9 mouse cellular contexts compared by ENCODE assay signal in the genomic region with DNA sequence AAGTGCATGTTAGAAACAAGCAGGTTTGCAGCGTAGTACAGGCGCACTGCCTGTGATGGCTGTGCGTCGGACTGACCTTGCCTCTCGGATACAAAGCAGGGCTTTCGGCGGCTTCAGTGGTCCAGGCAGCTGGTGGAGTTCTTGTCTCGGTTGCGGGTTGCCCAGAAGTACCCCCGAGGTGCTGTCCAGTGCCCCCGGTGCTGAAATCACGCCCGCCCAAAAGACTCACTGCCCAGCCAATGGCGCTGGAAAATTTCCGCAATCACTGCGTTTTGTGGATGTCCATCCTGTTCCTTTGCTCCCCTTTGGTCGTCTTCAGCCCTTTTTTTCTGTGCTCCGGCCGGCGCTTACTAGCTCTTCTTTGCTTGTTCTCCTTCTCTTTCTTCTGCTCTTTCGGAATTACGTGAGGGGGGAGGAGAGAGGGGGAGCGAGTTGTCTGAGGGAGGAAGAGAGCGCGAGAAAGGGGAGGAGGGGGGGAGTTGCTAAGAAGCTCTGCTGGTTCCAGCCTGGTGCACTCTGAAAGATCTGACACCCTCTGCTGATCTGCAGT. TPM values are rescaled to one million over a fixed set of nuclear protein-coding genes. Genes with fewer than 3 reads are reported as not detected.
A peak's percentile ranks its signal among the peaks of the same experiment; 100 is the strongest.
DNase-seq lines count a peak whose midpoint lies in the region; ATAC-seq lines count a peak whose summit lies in the region.
"Had no signal": no experiment of that assay in that cellular context is flagged by ENCODE, and none has a peak within 500 bp of the region (broad histone marks: within the 10 kb centered on the region; RNA-seq: fewer than 3 reads in every experiment).

Gene Slitrk1, minus strand, starts transcription at position 445 of the 550 bp plus-strand sequence.

- peak within 1 kb of the TSS; percentile 68 for H3K4me2 ChIP-seq in embryonic facial prominence, embryonic 15.5 days (replicated peaks)
- H3K4me2 ChIP-seq in hindbrain, embryonic 11.5 days (replicated peaks; ENCODE audit: low read depth, low read length), result peak within 1 kb of the TSS; percentile 84

- H3K9ac ChIP-seq in embryonic facial prominence, embryonic 15.5 days, result no peak within 1 kb of the TSS
- peak within 1 kb of the TSS; percentile 71 for H3K9ac ChIP-seq in hindbrain, embryonic 11.5 days (ENCODE audit: low read depth, low read length)

- no peak within 1 kb of the TSS for H3K27ac ChIP-seq in embryonic facial prominence, embryonic 15.5 days (replicated peaks)
- peak within 1 kb of the TSS; percentile 71 for H3K27ac ChIP-seq in hindbrain, embryonic 11.5 days (ENCODE audit: low read depth, low read length)
- H3K27ac ChIP-seq: macrophage had no signal

- peak within 1 kb of the TSS; percentile 45 for H3K4me3 ChIP-seq in embryonic facial prominence, embryonic 15.5 days (replicated peaks)
- peak within 1 kb of the TSS; percentile 45 for H3K4me3 ChIP-seq in hindbrain, embryonic 11.5 days (ENCODE audit: low read depth, low read length)

- H3K4me1 ChIP-seq in embryonic facial prominence, embryonic 15.5 days, result peaks cover 37% of the 10 kb centered on the region
- 0 out of 2 replicates have a peak, but pooled peaks cover 2% of the 10 kb centered on the region for H3K4me1 ChIP-seq in hindbrain, embryonic 11.5 days (replicated peaks; ENCODE audit: control insufficient read depth, insufficient read depth, low read length)

- H3K9me3 ChIP-seq in embryonic facial prominence, embryonic 15.5 days (replicated peaks), result no peaks in the 10 kb centered on the region
- no peaks in the 10 kb centered on the region for H3K9me3 ChIP-seq in hindbrain, embryonic 11.5 days (ENCODE audit: control insufficient read depth, low read length)

- peaks cover 40% of the 10 kb centered on the region for H3K27me3 ChIP-seq in embryonic facial prominence, embryonic 15.5 days
- H3K27me3 ChIP-seq in hindbrain, embryonic 11.5 days (ENCODE audit: control insufficient read depth, insufficient read depth, low read length), result peaks cover 3% of the 10 kb centered on the region; the same call in 1 of the 2 replicates

- 0 out of 2 replicates have a peak, but pooled peaks have one; percentile 7 for ATAC-seq in embryonic facial prominence, embryonic 15.5 days (ENCODE audit: insufficient number of reproducible peaks, low FRiP score, low TSS enrichment, low read depth)
- peak; percentile 71 for ATAC-seq in hindbrain, embryonic 11.5 days (ENCODE audit: low FRiP score)
- peak; percentile 26; the same call in 1 of the 2 replicates for ATAC-seq in megakaryocyte progenitor cell, adult 5-6 weeks (replicated peaks; ENCODE audit: poor library complexity)

- peak; percentile 6 for DNase-seq in urinary bladder, postnatal 14 days (ENCODE audit: low spot score)
- DNase-seq in urinary bladder, adult 2 months (ENCODE audit: low spot score), result no peak
- peak; percentile 82 for DNase-seq in hindbrain, embryonic 11.5 days (ENCODE audit: low spot score)
- peak; percentile 59 to 64 for DNase-seq in layer of hippocampus, postnatal 14 days (ENCODE audit: low spot score in 2 of 2)
- peak; percentile 67 for DNase-seq in right cerebral cortex, postnatal 25 days
- no peak for DNase-seq in spleen, adult 12 weeks (ENCODE audit: low spot score)

- no peaks in the 10 kb centered on the region for H3K36me3 ChIP-seq in embryonic facial prominence, embryonic 15.5 days
- H3K36me3 ChIP-seq in hindbrain, embryonic 11.5 days (ENCODE audit: control insufficient read depth, insufficient read depth, low read length), result no peaks in the 10 kb centered on the region

- under 1% methylated on average over 25 of the region's 25 CpGs for WGBS in embryonic facial prominence, embryonic 15.5 days
- under 1% methylated on average over 24 of the region's 25 CpGs for WGBS in hindbrain, embryonic 11.5 days

RNA-seq across cellular contexts. Expression of gene Slitrk1, which starts in this region (rescaled TPM):
- 0.06 TPM in 2 replicates for polyA plus RNA-seq in urinary bladder, adult 2 months (2012; rRNA removed)
- 1.2 and 1.4 TPM in 2 replicates for polyA plus RNA-seq in embryonic facial prominence, embryonic 15.5 days (2015; fragmentation: Nextera tagmentation; extraction: Ambion mirVana)
- polyA plus RNA-seq in hindbrain, embryonic 11.5 days (2014; fragmentation: Nextera tagmentation; extraction: Ambion mirVana), result 7.7 and 8.5 TPM in 2 replicates
- 10 to 100 TPM; 48.8 to 52.6 TPM for total RNA-seq in layer of hippocampus, postnatal 14 days (2021)
- total RNA-seq in megakaryocyte progenitor cell, adult 5-6 weeks (2015), result not detected in 2 replicates
- not detected in 2 replicates for total RNA-seq in megakaryocyte progenitor cell, adult 5-6 weeks (2017)
- polyA plus RNA-seq: macrophage had no signal

Comparison
In these comparisons a context has a peak if more than half of its experiments do, and no peak if none do; other contexts are left out.
1. RNA of gene Slitrk1 (total RNA-seq): 48.8 to 52.6 TPM in layer of hippocampus, postnatal 14 days; not detected in megakaryocyte progenitor cell, adult 5-6 weeks; every median in the first group is over 10 times any median in the second.
2. DNase-seq: peak in urinary bladder, postnatal 14 days (single experiment), hindbrain, embryonic 11.5 days (single experiment), layer of hippocampus, postnatal 14 days (2 of 2) and right cerebral cortex, postnatal 25 days (single experiment); none in urinary bladder, adult 2 months (single experiment) and spleen, adult 12 weeks (single experiment).
3. Peak in ATAC-seq in megakaryocyte progenitor cell, adult 5-6 weeks; RNA of the gene not detected or under 1 TPM.
4. ATAC-seq: peak in every context shown above with its lines; median percentile 71 in hindbrain, embryonic 11.5 days; 26 in megakaryocyte progenitor cell, adult 5-6 weeks; 7 in embryonic facial prominence, embryonic 15.5 days.